Mouse (Mus musculus) testis, adult 2 months (tissue): ENCODE measurements around the gene Gfra1. TPM values are rescaled to one million over a fixed set of nuclear protein-coding genes. Genes with fewer than 3 reads are reported as not detected.

Experiments used
- H3K27ac ChIP-seq: fragments of 200-500 bp; 2 replicates; pipeline ENCODE4 v1.5.1; 2012; ENCODE audit warnings: low read depth, low read length; ENCODE audit not compliant: control insufficient read depth, insufficient read depth
- H3K27me3 ChIP-seq: fragments of 200-500 bp; 2 replicates; pipeline ENCODE4 v1.6.1; 2012; ENCODE audit warnings: mild to moderate bottlenecking, low read length, moderate library complexity; ENCODE audit not compliant: control insufficient read depth, insufficient read depth
- H3K36me3 ChIP-seq: fragments of 200-500 bp; 2 replicates; pipeline ENCODE4 v1.6.1; 2012; ENCODE audit warnings: mild to moderate bottlenecking, low read length; ENCODE audit not compliant: control insufficient read depth, insufficient read depth
- H3K4me1 ChIP-seq: fragments of 200-500 bp; 2 replicates; pipeline ENCODE4 v1.6.1; 2012; ENCODE audit warnings: low read length; ENCODE audit not compliant: control insufficient read depth, insufficient read depth
- H3K4me3 ChIP-seq: fragments of 200-500 bp; 2 replicates; pipeline ENCODE4 v1.5.1; 2012; ENCODE audit warnings: low read depth, mild to moderate bottlenecking, low read length, moderate library complexity, mixed read lengths; ENCODE audit not compliant: control insufficient read depth
- CTCF ChIP-seq: fragments of 200-500 bp; IDR thresholded peaks from 2 replicates; pipeline ENCODE4 v1.5.1; 2012; ENCODE audit warnings: low read depth, mild to moderate bottlenecking, inconsistent platforms, low read length, moderate library complexity; ENCODE audit not compliant: control insufficient read depth, insufficient read depth, insufficient replicate concordance
- POLR2A ChIP-seq: fragments of 200-500 bp; IDR thresholded peaks from 2 replicates; pipeline ENCODE4 v1.6.1; 2012; ENCODE audit warnings: low read depth, mild to moderate bottlenecking, inconsistent platforms, low read length, moderate library complexity; ENCODE audit not compliant: control insufficient read depth
- polyA plus RNA-seq: library from polyadenylated mRNA; depleted of rRNA; stranded (reverse); fragments of >200 nt; gene quantifications from 2 replicates; pipeline ENCODE4 v1.2.3, GENCODE M21; 2012

Gfra1 gene
- polyA plus RNA-seq, 1 experiment: 1.2 TPM

GRCm38 (mm10) chr19:58271815-58272214 is 183.9 kb downstream of the Gfra1 start:
- no peaks in the 10 kb centered on the region for H3K36me3 ChIP-seq
- H3K4me1 ChIP-seq: no peaks in the 10 kb centered on the region
- H3K27ac ChIP-seq: no peak overlapping the region
- no peaks in the 10 kb centered on the region for H3K27me3 ChIP-seq
- no peak for TF ChIP-seq CTCF
- TF ChIP-seq POLR2A: no peak
- no peak overlapping the region for H3K4me3 ChIP-seq

GRCm38 (mm10) chr19:58270778-58271177 is 184.9 kb downstream of the Gfra1 start:
- TF ChIP-seq CTCF: no peak
- TF ChIP-seq POLR2A: no peak
- Histone ChIP-seq H3K4me3 (no peak overlapping the region), H3K27me3 (no peaks in the 10 kb centered on the region), H3K27ac (no peak overlapping the region), H3K4me1 (no peaks in the 10 kb centered on the region), H3K36me3 (no peaks in the 10 kb centered on the region)

- TF ChIP-seq CTCF: no peak
- no peak for TF ChIP-seq POLR2A
- H3K36me3 ChIP-seq: no peaks in the 10 kb centered on the region
These were observed 187.2 kb downstream of the Gfra1 start for GRCm38 (mm10) chr19:58268476-58268875.

GRCm38 (mm10) chr19:58266600-58266999 is 189.1 kb downstream of the Gfra1 start:
- TF ChIP-seq POLR2A: no peak
- TF ChIP-seq CTCF: no peak
- H3K4me1 ChIP-seq: no peaks in the 10 kb centered on the region
- no peak overlapping the region for H3K4me3 ChIP-seq
- no peak overlapping the region for H3K27ac ChIP-seq
- no peaks in the 10 kb centered on the region for H3K27me3 ChIP-seq
- H3K36me3 ChIP-seq: no peaks in the 10 kb centered on the region

More at GRCm38 (mm10) chr19:58268476-58268875, 187.2 kb downstream of the Gfra1 start:
- Histone ChIP-seq H3K27me3 (no peaks in the 10 kb centered on the region), H3K4me3 (no peak overlapping the region), H3K27ac (no peak overlapping the region), H3K4me1 (no peaks in the 10 kb centered on the region)

GRCm38 (mm10) chr19:58260934-58261333 is 194.8 kb downstream of the Gfra1 start:
- Histone ChIP-seq H3K4me1 (peaks cover 12% of the 10 kb centered on the region), H3K27me3 (no peaks in the 10 kb centered on the region), H3K4me3 (no peak overlapping the region), H3K36me3 (no peaks in the 10 kb centered on the region), H3K27ac (no peak overlapping the region)
- TF ChIP-seq POLR2A: no peak
- no peak for TF ChIP-seq CTCF

- Histone ChIP-seq H3K27me3 (no peaks in the 10 kb centered on the region), H3K4me1 (peaks cover 12% of the 10 kb centered on the region), H3K36me3 (no peaks in the 10 kb centered on the region), H3K27ac (no peak overlapping the region), H3K4me3 (no peak overlapping the region)
- TF ChIP-seq CTCF: no peak
- no peak for TF ChIP-seq POLR2A
These were observed 196.5 kb downstream of the Gfra1 start for GRCm38 (mm10) chr19:58259250-58259649.

GRCm38 (mm10) chr19:58256485-58256884 is 199.2 kb downstream of the Gfra1 start:
- Histone ChIP-seq H3K27ac (no peak overlapping the region), H3K36me3 (no peaks in the 10 kb centered on the region), H3K27me3 (no peaks in the 10 kb centered on the region), H3K4me3 (no peak overlapping the region), H3K4me1 (peaks cover 12% of the 10 kb centered on the region)
- no peak for TF ChIP-seq CTCF
- no peak for TF ChIP-seq POLR2A

- Histone ChIP-seq H3K27me3 (no peaks in the 10 kb centered on the region), H3K4me1 (peaks cover 6% of the 10 kb centered on the region), H3K4me3 (no peak overlapping the region), H3K27ac (no peak overlapping the region), H3K36me3 (no peaks in the 10 kb centered on the region)
- TF ChIP-seq CTCF: no peak
- TF ChIP-seq POLR2A: no peak
These were observed 200.3 kb downstream of the Gfra1 start for GRCm38 (mm10) chr19:58255394-58255793.
